Mouse (Mus musculus) layer of hippocampus, adult 2 months (tissue): ENCODE results near the gene Dll4. TPM values are rescaled to one million over a fixed set of nuclear protein-coding genes. Genes with fewer than 3 reads are reported as not detected.

Experiments used
- DNase-seq, 2 experiments: peaks; one replicate each; pipeline ENCODE4 v3.0.0; 2022; ENCODE audit warnings: low spot score in 2 of 2
- H3K27ac ChIP-seq: fragments of 200-600 bp; 2 replicates; pipeline ENCODE4 v1.8.1; 2022
- H3K4me3 ChIP-seq: fragments of 200-600 bp; 2 replicates; pipeline ENCODE4 v1.8.1; 2022; ENCODE audit warnings: mild to moderate bottlenecking
- CTCF ChIP-seq: fragments of 200-600 bp; conservative IDR thresholded peaks from 2 replicates; pipeline ENCODE4 v1.8.1; 2022; ENCODE audit warnings: antibody characterized with exemption, mild to moderate bottlenecking, moderate library complexity
- long read RNA-seq, 2 experiments: library from polyadenylated mRNA; stranded (forward); transcript quantifications; one replicate each; pipeline ENCODE4 v2.0.0; 2021; ENCODE audit warnings: borderline mapping rate in 2 of 2
- total RNA-seq, 2 experiments: library from RNA; stranded (reverse); gene quantifications; 2 replicates each; pipeline ENCODE4 v1.2.3; 2021

Gene Dll4
- 1 to 10 TPM; 2.4 to 2.9 TPM for total RNA-seq
- long read RNA-seq, experiment 1, partial matches to known transcripts: 0 of 1 reads
- long read RNA-seq, experiment 1, other reads (novel, unspliced or antisense): 1 of 1 reads
- long read RNA-seq, experiment 2, partial matches to known transcripts: 1 of 4 reads
- long read RNA-seq, experiment 2, other reads (novel, unspliced or antisense): 2 of 4 reads

GRCm38 (mm10) chr2:119325568-119326143 lies at the start of gene Dll4:
Dll4 (plus strand) TSS chr2:119325784.
- peak within 1 kb of the TSS; percentile 58 for H3K4me3 ChIP-seq
- TF ChIP-seq CTCF: peak; percentile 63
- DNase-seq: no peak
- H3K27ac ChIP-seq: peak within 1 kb of the TSS; percentile 49

GRCm38 (mm10) chr2:119276926-119277325 lies 48.7 kb upstream of the Dll4 start:
- Histone ChIP-seq H3K27ac (no peak overlapping the region), H3K4me3 (no peak overlapping the region)
- TF ChIP-seq CTCF: no peak
- DNase-seq: no peak

- Histone ChIP-seq H3K27ac (no peak overlapping the region), H3K4me3 (no peak overlapping the region)
- no peak for DNase-seq
- TF ChIP-seq CTCF: no peak
These were observed 47.8 kb upstream of the Dll4 start for GRCm38 (mm10) chr2:119277810-119278209.

GRCm38 (mm10) chr2:119281899-119282565 lies 43.6 kb upstream of the Dll4 start:
- Histone ChIP-seq H3K4me3 (no peak overlapping the region), H3K27ac (no peak overlapping the region)
- no peak for TF ChIP-seq CTCF
- no peak for DNase-seq

- DNase-seq: no peak
- Histone ChIP-seq H3K27ac (no peak overlapping the region), H3K4me3 (no peak overlapping the region)
- no peak for TF ChIP-seq CTCF
These were observed 38.2 kb upstream of the Dll4 start for GRCm38 (mm10) chr2:119287372-119287771.

GRCm38 (mm10) chr2:119288270-119288882 lies 37.2 kb upstream of the Dll4 start, which contains the start of gene Vps18:
Vps18 (plus strand) TSS chr2:119288740.
- peak; percentile 97; the same call in 1 of the 2 replicates for TF ChIP-seq CTCF
- DNase-seq: peak; percentile 98 to 100
- Histone ChIP-seq H3K4me3 (peak within 1 kb of the TSS; percentile 93), H3K27ac (peak within 1 kb of the TSS; percentile 88)

GRCm38 (mm10) chr2:119289014-119289416 lies 36.6 kb upstream of the Dll4 start:
- Histone ChIP-seq H3K4me3 (peak overlapping the region; percentile 93), H3K27ac (peak overlapping the region; percentile 88)
- peak in 1 of 2 experiments; percentile 25 for DNase-seq
- TF ChIP-seq CTCF: no peak

- TF ChIP-seq CTCF: no peak
- no peak for DNase-seq
- H3K4me3 ChIP-seq: no peak overlapping the region
- H3K27ac ChIP-seq: no peak overlapping the region
These were observed 33.3 kb upstream of the Dll4 start for GRCm38 (mm10) chr2:119292281-119292680.

- no peak for TF ChIP-seq CTCF
- no peak overlapping the region for H3K4me3 ChIP-seq
- DNase-seq: no peak
- H3K27ac ChIP-seq: no peak overlapping the region
These were observed 32.7 kb upstream of the Dll4 start for GRCm38 (mm10) chr2:119292852-119293251.

GRCm38 (mm10) chr2:119293311-119293710 lies 32.3 kb upstream of the Dll4 start:
- Histone ChIP-seq H3K27ac (no peak overlapping the region), H3K4me3 (no peak overlapping the region)
- no peak for TF ChIP-seq CTCF
- DNase-seq: no peak

- TF ChIP-seq CTCF: no peak
- no peak overlapping the region for H3K4me3 ChIP-seq
- H3K27ac ChIP-seq: no peak overlapping the region
- DNase-seq: no peak
These were observed 31.7 kb upstream of the Dll4 start for GRCm38 (mm10) chr2:119293776-119294390.

GRCm38 (mm10) chr2:119294411-119294810 lies 31.2 kb upstream of the Dll4 start:
- H3K4me3 ChIP-seq: no peak overlapping the region; the same call in 1 of the 2 replicates
- no peak for DNase-seq
- TF ChIP-seq CTCF: no peak
- H3K27ac ChIP-seq: no peak overlapping the region

- TF ChIP-seq CTCF: no peak
- no peak overlapping the region for H3K4me3 ChIP-seq
- H3K27ac ChIP-seq: no peak overlapping the region
- DNase-seq: no peak
These were observed 28.8 kb upstream of the Dll4 start for GRCm38 (mm10) chr2:119296756-119297155.
